Mouse (Mus musculus) gastrocnemius, adult 2 months (tissue): Measurements from ENCODE around the gene Zfp57. TPM values are rescaled to one million over a fixed set of nuclear protein-coding genes. Genes with fewer than 3 reads are reported as not detected.
A peak's percentile ranks its signal among the peaks of the same experiment; 100 is the strongest.
"Not testable (repeated sequence)": the region's sequence is repeated elsewhere in the genome, so short reads cannot be mapped to it uniquely, and the experiment has no call there.

Experiments used
- DNase-seq: peaks from one replicate; pipeline ENCODE4 v3.0.0; 2022
- H3K27ac ChIP-seq: fragments of 200-600 bp; 2 replicates; pipeline ENCODE4 v1.8.1; 2022; ENCODE audit warnings: mild to moderate bottlenecking
- H3K4me3 ChIP-seq: fragments of 200-600 bp; 2 replicates; pipeline ENCODE4 v1.8.1; 2022; ENCODE audit warnings: mild to moderate bottlenecking, moderate library complexity
- CTCF ChIP-seq: fragments of 200-600 bp; IDR thresholded peaks from 2 replicates; pipeline ENCODE4 v1.8.1; 2022; ENCODE audit warnings: antibody characterized with exemption, mild to moderate bottlenecking, moderate library complexity
- intact Hi-C: fragments of 180-260 bp; cut with DNase I; formaldehyde crosslinking; loops from one replicate; pipeline ENCODE4 v1.15.1; 2025
- total RNA-seq, 2 experiments: library from RNA; stranded (reverse); gene quantifications; 2 replicates each; pipeline ENCODE4 v1.2.3; 2021

Gene Zfp57
- total RNA-seq, 2 experiments from 2014 or later = 0.23 to 1.3 TPM

DNA sequence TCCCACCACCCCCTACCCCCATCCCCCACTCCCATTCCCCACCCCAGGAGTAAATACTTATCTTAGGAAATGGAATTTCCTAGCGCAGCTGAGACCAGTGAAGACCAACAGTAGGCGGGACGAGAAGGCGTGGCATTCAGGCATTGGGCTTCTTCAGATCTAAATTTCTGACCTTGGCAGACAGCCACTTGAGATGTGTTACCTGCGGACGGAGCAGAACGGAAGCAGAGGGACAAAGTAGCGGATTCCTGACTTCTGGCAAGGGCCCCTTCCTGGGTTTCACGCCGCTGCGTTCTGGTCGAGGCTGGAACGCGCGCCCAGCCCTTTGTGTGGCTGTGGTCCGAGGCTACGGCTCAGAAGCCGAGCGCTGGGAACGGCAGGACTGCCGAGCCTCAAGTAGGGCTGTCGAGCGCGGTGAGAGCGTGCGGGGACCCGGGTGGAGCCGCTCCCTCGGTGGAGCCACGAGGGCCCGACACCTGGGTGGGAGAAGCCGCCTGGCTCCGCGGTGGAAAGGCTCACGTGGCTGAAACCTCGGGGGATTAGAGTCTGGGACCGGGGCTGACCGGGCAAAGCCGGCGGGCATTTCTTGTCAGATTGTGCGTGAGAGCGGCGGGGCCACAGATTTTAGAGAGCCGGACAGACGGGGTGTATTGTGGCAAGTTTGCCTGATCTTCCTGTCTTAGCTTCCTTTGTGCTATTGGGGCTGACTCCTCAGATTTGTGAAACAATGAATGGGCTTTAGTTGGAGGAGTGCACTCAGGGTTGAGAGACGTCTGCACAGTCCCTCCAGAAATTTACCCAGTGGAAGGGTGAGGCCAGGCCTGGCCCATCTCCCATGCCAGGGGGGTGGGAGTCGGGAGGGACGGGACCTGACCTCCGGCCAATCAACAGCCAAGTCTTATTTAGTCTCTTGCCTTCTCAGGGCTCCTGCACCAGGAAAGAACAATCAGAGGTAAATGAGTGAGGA is 1.7 kb downstream of the Zfp57 start:
- peak; percentile 27 for DNase-seq
- intact Hi-C loops = no loop called here
- TF ChIP-seq CTCF = no peak

DNA sequence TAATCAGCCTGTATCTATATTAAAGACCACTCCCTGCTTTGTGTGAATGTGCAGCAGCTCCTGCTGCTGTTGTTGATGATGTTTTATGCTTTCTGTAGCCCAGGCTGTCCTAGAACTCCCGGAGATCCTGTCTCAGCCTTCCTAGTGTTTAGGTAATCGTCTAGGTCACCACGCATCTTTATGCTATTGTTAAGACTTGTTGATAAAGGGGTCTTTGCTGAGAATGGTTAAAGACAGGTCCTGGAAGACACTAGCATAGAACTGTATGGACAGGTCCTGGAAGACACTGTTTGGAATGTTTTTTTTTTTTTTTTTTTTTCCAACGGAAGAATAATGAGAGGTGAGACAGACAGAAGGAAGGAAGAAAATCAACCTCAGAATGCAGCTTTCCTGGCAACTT is 2.4 kb downstream of the Zfp57 start:
- no peak overlapping the region for H3K27ac ChIP-seq
- intact Hi-C loops = no loop called here
- TF ChIP-seq CTCF = no peak
- no peak for DNase-seq
- H3K4me3 ChIP-seq = peak overlapping the region; percentile 78; the same call in 1 of the 2 replicates

More for the DNA sequence above, 1.7 kb downstream of the Zfp57 start:
- Histone ChIP-seq H3K27ac (peak overlapping the region; percentile 56), H3K4me3 (peak overlapping the region; percentile 78)

DNA sequence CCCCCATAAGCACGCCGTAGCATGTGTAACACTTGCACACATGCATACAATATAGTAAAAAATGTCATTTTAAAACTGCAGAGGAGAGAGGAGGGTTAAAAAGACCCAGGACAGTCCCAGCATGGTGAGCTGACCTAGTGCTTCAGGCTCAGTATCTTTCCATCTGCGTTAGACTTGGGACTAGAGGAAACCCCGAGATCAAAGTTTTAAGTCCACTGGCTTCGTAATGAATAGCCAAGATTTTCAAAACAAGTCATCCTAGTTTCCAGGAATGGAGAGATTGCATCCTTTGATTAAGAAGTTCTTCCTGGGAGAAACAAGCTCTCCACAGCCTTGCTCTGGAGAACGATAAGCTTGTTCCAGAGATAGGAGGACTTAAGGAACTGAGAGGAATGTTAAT is 7.2 kb downstream of the Zfp57 start:
- DNase-seq = no peak
- Histone ChIP-seq H3K4me3 (no peak overlapping the region), H3K27ac (no peak overlapping the region)
- intact Hi-C loops = no loop called here
- no peak for TF ChIP-seq CTCF

DNA sequence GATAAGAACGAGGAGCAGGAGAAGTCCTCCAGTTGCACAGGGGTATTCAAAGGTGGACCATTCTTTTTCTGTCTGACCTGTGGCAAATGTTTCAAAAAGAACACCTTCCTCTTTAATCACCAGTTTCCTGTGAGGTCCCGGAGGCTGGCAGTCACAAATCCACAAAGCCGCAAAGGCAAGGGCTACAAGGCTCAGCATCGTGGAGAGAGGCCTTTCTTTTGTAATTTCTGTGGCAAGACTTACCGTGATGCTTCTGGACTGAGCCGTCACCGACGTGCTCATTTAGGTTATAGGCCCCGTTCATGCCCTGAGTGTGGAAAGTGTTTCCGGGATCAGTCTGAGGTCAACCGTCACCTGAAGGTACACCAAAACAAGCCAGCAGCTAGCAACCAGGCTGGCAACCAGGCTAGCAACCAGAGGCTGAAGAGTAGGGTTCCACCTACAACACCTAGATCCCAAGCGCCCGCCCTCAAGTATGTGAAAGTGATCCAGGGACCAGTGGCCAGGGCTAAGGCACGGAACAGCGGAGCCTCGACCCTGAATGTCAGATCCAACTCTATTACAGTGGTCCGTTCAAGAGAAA is 8.6 kb downstream of the Zfp57 start:
- Histone ChIP-seq H3K4me3 (no peak overlapping the region), H3K27ac (no peak overlapping the region)
- intact Hi-C loops = no loop called here
- no peak for DNase-seq
- TF ChIP-seq CTCF = no peak

DNA sequence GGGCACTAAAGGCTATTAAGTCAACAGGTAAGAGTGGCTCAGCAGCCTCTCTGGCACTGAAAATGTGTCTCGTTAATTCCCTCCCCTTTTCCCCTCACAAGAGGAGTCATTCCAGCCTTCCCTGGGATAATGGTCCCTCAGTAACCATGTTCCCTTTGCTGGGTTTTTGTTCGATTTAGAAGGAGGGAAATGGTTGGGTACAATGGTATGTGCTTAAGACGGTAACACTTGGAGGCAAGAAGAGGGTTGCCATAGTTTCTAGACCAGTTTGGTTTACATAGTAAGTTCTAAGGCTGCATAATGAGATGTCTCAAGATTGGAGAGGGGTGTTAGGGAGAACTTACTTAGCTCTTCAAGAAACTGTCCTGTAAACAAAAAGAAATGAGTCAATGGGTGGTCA is 10.8 kb downstream of the Zfp57 start:
- no peak overlapping the region for H3K4me3 ChIP-seq
- no peak overlapping the region for H3K27ac ChIP-seq
- no peak for DNase-seq
- intact Hi-C loops = no loop called here
- TF ChIP-seq CTCF = no peak

DNA sequence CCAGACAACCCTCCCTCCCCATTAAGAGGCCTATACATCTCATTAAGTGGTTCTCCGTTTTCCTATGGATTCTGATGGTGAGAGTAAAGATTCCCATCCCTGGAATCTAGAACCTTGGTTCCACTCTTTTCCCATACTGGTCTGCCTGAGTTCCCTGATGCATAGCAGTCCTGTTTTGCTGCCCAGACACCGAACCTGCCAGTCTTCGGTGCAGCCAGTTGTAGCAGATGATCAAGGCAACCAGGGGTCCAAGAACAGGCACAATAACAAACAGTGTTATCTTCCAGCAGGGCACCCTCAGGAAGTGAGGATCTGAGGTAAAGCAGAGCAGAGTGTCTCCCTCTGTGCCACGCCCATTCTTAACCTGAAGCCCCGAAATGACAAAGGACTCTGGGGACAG is 11.2 kb downstream of the Zfp57 start:
- Histone ChIP-seq H3K4me3 (no peak overlapping the region), H3K27ac (no peak overlapping the region)
- intact Hi-C loops = no loop called here
- no peak for TF ChIP-seq CTCF
- DNase-seq = no peak

DNA sequence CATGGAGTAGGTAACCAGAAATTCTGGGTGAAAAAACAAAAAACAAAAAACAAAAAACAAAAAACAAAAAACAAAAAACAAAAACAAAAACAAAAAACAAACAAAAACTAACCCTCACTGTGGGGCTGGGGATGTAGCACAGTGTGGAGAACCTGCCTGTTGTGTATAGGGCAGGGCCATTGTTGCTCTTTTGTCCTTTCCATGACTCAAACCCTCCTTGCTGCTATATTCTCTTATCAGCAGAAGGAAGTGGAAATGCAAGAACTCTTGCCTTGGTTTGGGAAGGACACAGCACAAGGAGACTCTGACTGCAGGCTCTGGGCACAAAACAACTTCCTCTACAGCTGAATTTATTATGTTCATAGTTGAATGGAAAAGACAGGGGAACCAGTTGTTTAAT is 15.4 kb downstream of the Zfp57 start:
- TF ChIP-seq CTCF = no peak
- no peak for DNase-seq
- H3K4me3 ChIP-seq = no peak overlapping the region
- intact Hi-C loops = no loop called here
- H3K27ac ChIP-seq = no peak overlapping the region

DNA sequence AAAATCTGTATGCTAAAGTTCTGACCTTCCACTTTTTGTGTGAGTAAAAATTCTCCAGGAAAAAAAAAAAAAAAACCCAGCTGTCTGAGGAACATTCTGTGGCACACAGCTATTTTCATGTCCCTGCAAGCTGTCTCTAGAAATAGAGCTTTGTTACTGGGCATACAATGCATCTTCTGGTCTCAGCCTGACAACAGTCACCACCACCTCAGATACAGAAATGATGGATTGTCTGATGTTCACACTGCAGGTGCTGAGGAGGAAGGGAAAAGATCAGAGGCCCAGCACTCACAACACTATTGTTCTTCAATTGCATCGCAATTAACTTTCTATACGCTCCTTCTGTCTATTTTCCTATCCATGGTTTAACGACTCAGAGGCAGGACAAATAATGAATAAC is 17.4 kb downstream of the Zfp57 start:
- no peak overlapping the region for H3K27ac ChIP-seq
- no peak overlapping the region for H3K4me3 ChIP-seq
- no peak for DNase-seq
- TF ChIP-seq CTCF = no peak
- intact Hi-C loops = no loop called here

DNA sequence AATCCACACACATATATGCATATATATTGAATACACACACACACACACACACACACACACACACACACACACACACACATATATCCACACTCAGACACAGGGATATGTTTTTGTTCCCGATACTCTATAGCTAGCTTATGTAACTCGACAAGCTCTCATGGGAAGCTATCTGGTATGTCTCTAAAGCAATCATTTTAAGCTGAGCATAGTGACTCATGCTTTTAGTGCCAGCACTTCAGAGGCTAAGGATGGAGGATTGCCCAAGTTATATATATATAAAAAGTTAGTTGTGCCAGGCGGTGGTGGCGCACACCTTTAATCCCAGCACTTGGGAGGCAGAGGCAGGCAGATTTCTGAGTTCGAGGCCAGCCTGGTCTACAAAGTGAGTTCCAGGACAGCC is 18.3 kb downstream of the Zfp57 start:
- intact Hi-C loops, DNase-seq, H3K4me3 ChIP-seq, H3K27ac ChIP-seq: not testable (repeated sequence)

DNA sequence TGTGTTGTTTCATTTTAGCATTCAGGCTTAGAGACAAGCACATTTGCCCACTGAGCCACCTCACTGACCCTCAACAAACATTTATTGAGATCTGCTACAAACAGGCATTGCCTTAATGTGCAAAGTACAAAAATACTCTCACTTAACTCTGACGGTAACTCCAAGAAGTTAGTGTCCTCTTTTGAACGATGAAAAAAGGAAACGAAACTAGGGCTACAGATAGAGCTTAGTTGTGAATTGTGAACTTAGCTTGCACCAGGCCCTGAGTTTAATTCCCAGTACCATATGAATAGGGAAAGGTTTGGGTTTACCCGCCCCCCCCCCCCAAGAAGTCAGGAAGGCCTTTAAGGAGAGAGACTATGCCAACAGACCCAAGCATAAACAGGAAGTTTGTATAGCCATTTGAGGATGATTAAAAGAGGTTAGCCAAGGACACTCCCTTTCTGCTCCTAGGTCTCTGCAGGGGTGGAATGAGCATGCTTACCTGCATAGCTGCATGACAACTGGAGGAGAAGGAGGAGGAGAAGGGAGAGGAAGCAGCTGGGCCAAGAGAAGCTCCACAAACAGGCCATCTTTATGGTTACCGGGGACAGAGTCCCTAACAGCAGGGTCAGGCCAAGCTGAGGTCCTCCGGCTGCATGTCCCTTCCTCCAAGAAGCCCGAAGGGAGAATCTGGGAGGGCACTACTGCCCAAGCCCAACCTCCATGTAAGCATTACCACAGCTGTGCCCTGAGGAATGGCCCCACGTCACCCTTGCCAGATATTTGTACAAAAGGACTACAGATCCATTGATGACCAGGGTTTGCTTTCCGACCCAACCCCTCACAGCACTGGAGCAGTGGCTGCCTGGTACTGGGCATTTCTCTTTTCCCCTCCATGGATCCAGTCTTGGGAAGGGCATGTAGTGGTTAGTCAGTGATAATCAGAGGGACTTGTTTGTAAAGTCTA is 21.9 kb downstream of the Zfp57 start, which contains the start of gene Mog:
Mog (minus strand) TSS at position 771 of the 949 bp plus-strand sequence.
- intact Hi-C loops = no loop called here
- no peak for DNase-seq
- TF ChIP-seq CTCF = no peak
- Histone ChIP-seq H3K4me3 (no peak within 1 kb of the TSS), H3K27ac (no peak within 1 kb of the TSS)

DNA sequence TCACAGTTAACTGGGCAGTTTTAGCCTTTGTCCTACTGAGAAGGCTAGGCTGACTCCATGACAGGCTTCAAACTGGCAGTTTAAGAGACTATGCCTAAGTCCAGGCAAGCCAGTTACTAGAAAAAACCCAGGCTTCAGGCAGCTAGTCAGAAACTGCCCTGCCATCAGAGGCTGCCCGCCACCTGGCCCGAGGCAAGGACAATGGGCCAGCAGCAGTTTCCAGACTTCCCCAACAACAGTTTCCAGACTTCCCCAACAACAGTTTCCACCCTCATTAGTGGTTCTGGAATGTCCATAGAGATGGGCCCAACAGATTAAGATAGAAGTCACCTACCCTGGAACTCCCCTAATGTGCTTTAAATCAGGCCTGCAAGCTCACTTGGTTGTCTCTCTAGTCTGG is 25.5 kb downstream of the Zfp57 start:
- intact Hi-C loops = no loop called here
- DNase-seq = no peak
- Histone ChIP-seq H3K27ac (no peak overlapping the region), H3K4me3 (no peak overlapping the region)
- no peak for TF ChIP-seq CTCF

DNA sequence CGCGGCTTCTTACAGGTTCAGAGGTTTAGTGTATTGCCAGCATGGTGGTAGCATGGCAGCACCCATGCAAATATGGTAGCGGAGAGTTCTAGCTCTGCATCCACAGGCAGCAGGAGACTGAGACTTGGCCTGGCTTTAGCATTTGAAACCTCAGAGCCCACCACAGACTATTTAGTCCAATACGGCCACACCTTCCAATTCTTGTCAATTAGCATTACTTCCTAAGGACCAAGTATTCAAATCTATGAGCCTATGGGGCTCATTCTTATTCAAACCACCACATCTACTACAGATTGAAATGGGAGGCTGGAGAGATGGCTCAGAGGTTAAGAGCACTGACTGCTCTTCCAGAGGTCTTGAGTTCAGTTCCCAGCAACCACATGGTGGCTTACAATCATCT is 26.5 kb downstream of the Zfp57 start:
- intact Hi-C loops = no loop called here
- TF ChIP-seq CTCF = no peak
- H3K27ac ChIP-seq = no peak overlapping the region

More for the DNA sequence above, 26.5 kb downstream of the Zfp57 start:
- no peak overlapping the region for H3K4me3 ChIP-seq
- DNase-seq = no peak
